Mouse (Mus musculus) liver, embryonic 16.5 days (tissue): Measurements from ENCODE around the gene Col6a3. TPM values are rescaled to one million over a fixed set of nuclear protein-coding genes. Genes with fewer than 3 reads are reported as not detected.

Experiments used
- ATAC-seq: fragments of 200-750 bp; cut with Nextera tagmentation; 2 replicates; pipeline ENCODE4 v1.8.0; 2017; ENCODE audit warnings: low read depth, mild to moderate bottlenecking, moderate number of reproducible peaks, moderate library complexity
- H3K27ac ChIP-seq: fragments of 300-500 bp; sonication (generic); 2 replicates; pipeline ENCODE4 v1.5.1; 2014; ENCODE audit warnings: mild to moderate bottlenecking, low read length
- H3K27me3 ChIP-seq: fragments of 300-500 bp; sonication (generic); 2 replicates; pipeline ENCODE4 v1.6.1; 2014; ENCODE audit warnings: low read depth, low read length, mixed read lengths; ENCODE audit not compliant: control insufficient read depth, insufficient read depth
- H3K36me3 ChIP-seq: fragments of 300-500 bp; sonication (generic); 2 replicates; pipeline ENCODE4 v1.6.1; 2014; ENCODE audit warnings: mild to moderate bottlenecking; ENCODE audit not compliant: control insufficient read depth, insufficient read depth
- H3K4me1 ChIP-seq: fragments of 300-500 bp; sonication (generic); 2 replicates; pipeline ENCODE4 v1.6.1; 2014; ENCODE audit warnings: low read depth, low read length, mixed read lengths; ENCODE audit not compliant: control insufficient read depth
- H3K4me2 ChIP-seq: fragments of 300-500 bp; sonication (generic); 2 replicates; pipeline ENCODE4 v1.6.1; 2014; ENCODE audit warnings: low read depth, low read length, mixed read lengths
- H3K4me3 ChIP-seq: fragments of 300-500 bp; sonication (generic); 2 replicates; pipeline ENCODE4 v1.5.1; 2014; ENCODE audit warnings: low read depth, mild to moderate bottlenecking, low read length
- H3K9ac ChIP-seq: fragments of 300-500 bp; sonication (generic); 2 replicates; pipeline ENCODE4 v1.6.1; 2014; ENCODE audit warnings: low read depth, low read length
- H3K9me3 ChIP-seq: fragments of 300-500 bp; sonication (generic); replicated peaks from 2 replicates; pipeline ENCODE4 v1.6.1; 2016; ENCODE audit warnings: low read length; ENCODE audit not compliant: control insufficient read depth
- WGBS: fragments of 180-500 bp; shearing (Covaris S2); extraction: QIAGEN DNeasy Blood & Tissue Kit; methylation state at CpG from one replicate; pipeline ENCODE4 v1.1.7; 2014; ENCODE audit not compliant: insufficient replicate concordance; 5-methylcytosine and 5-hydroxymethylcytosine counted together
- polyA plus RNA-seq: library from polyadenylated mRNA; unstranded; fragments of >200 nt; fragmentation: Nextera tagmentation; extraction: Ambion mirVana; gene quantifications from 2 replicates; pipeline ENCODE4 v1.2.1, GENCODE M21; 2015

Gene Col6a3
- polyA plus RNA-seq, 1 experiment from 2014 or later, result 6.8 TPM

GRCm38 (mm10) chr1:90845206-90845605 is 1.4 kb upstream of the Col6a3 start:
- WGBS, result 56% methylated on average over 10 of the region's 10 CpGs
- Histone ChIP-seq H3K36me3 (no peaks in the 10 kb centered on the region), H3K9me3 (no peaks in the 10 kb centered on the region), H3K4me1 (no peaks in the 10 kb centered on the region), H3K27ac (no peak overlapping the region), H3K9ac (no peak overlapping the region), H3K27me3 (no peaks in the 10 kb centered on the region), H3K4me3 (no peak overlapping the region), H3K4me2 (no peak overlapping the region)
- ATAC-seq, result no peak

- ATAC-seq, result no peak
- 62% methylated on average over 9 of the region's 9 CpGs for WGBS
- H3K27ac ChIP-seq, result no peak overlapping the region
- no peaks in the 10 kb centered on the region for H3K4me1 ChIP-seq
- no peaks in the 10 kb centered on the region for H3K9me3 ChIP-seq
- no peak overlapping the region for H3K4me2 ChIP-seq
- no peak overlapping the region for H3K9ac ChIP-seq
- no peaks in the 10 kb centered on the region for H3K36me3 ChIP-seq
- H3K4me3 ChIP-seq, result peak overlapping the region; percentile 20; the same call in 1 of the 2 replicates
- no peaks in the 10 kb centered on the region for H3K27me3 ChIP-seq
Observed at GRCm38 (mm10) chr1:90842789-90843587, 783 bp downstream of the Col6a3 start.

- Histone ChIP-seq H3K27ac (no peak overlapping the region), H3K36me3 (no peaks in the 10 kb centered on the region), H3K4me3 (no peak overlapping the region), H3K4me2 (no peak overlapping the region), H3K27me3 (no peaks in the 10 kb centered on the region), H3K4me1 (no peaks in the 10 kb centered on the region), H3K9me3 (no peaks in the 10 kb centered on the region), H3K9ac (no peak overlapping the region)
- no peak for ATAC-seq
- 12% methylated on average over 4 of the region's 4 CpGs for WGBS
Observed at GRCm38 (mm10) chr1:90840250-90840649, 3.5 kb downstream of the Col6a3 start.

GRCm38 (mm10) chr1:90838657-90839056 is 5.1 kb downstream of the Col6a3 start:
- Histone ChIP-seq H3K36me3 (no peaks in the 10 kb centered on the region), H3K27me3 (no peaks in the 10 kb centered on the region), H3K4me1 (no peaks in the 10 kb centered on the region), H3K9me3 (no peaks in the 10 kb centered on the region), H3K9ac (no peak overlapping the region), H3K4me2 (no peak overlapping the region), H3K4me3 (no peak overlapping the region), H3K27ac (no peak overlapping the region)
- ATAC-seq, result no peak
- 66% methylated on average over 4 of the region's 4 CpGs for WGBS

GRCm38 (mm10) chr1:90838221-90838620 is 5.5 kb downstream of the Col6a3 start:
- 55% methylated on average over 12 of the region's 12 CpGs for WGBS

GRCm38 (mm10) chr1:90836178-90836740 is 7.5 kb downstream of the Col6a3 start:
- WGBS, result 41% methylated on average over 5 of the region's 5 CpGs
- no peak overlapping the region for H3K27ac ChIP-seq
- no peaks in the 10 kb centered on the region for H3K36me3 ChIP-seq
- no peaks in the 10 kb centered on the region for H3K4me1 ChIP-seq
- H3K4me3 ChIP-seq, result no peak overlapping the region
- no peaks in the 10 kb centered on the region for H3K27me3 ChIP-seq
- H3K9me3 ChIP-seq, result no peaks in the 10 kb centered on the region
- H3K4me2 ChIP-seq, result no peak overlapping the region
- no peak overlapping the region for H3K9ac ChIP-seq
- ATAC-seq, result no peak

More at GRCm38 (mm10) chr1:90838221-90838620, 5.5 kb downstream of the Col6a3 start:
- no peak overlapping the region for H3K9ac ChIP-seq
- no peak overlapping the region for H3K4me3 ChIP-seq
- H3K27ac ChIP-seq, result no peak overlapping the region
- H3K4me2 ChIP-seq, result no peak overlapping the region
- no peaks in the 10 kb centered on the region for H3K4me1 ChIP-seq
- H3K9me3 ChIP-seq, result no peaks in the 10 kb centered on the region
- no peaks in the 10 kb centered on the region for H3K27me3 ChIP-seq
- ATAC-seq, result no peak
- no peaks in the 10 kb centered on the region for H3K36me3 ChIP-seq

- 29% methylated on average over 6 of the region's 6 CpGs for WGBS
- no peaks in the 10 kb centered on the region for H3K36me3 ChIP-seq
- H3K9ac ChIP-seq, result no peak overlapping the region
- no peak overlapping the region for H3K4me2 ChIP-seq
- H3K4me3 ChIP-seq, result no peak overlapping the region
- no peak for ATAC-seq
- H3K27me3 ChIP-seq, result no peaks in the 10 kb centered on the region
- H3K4me1 ChIP-seq, result no peaks in the 10 kb centered on the region
- H3K9me3 ChIP-seq, result no peaks in the 10 kb centered on the region
- no peak overlapping the region for H3K27ac ChIP-seq
Observed at GRCm38 (mm10) chr1:90834701-90835100, 9.1 kb downstream of the Col6a3 start.

GRCm38 (mm10) chr1:90830006-90830405 is 13.8 kb downstream of the Col6a3 start:
- no peak overlapping the region for H3K27ac ChIP-seq
- no peak overlapping the region for H3K4me3 ChIP-seq
- no peak overlapping the region for H3K9ac ChIP-seq
- H3K27me3 ChIP-seq, result no peaks in the 10 kb centered on the region
- no peak for ATAC-seq
- no peaks in the 10 kb centered on the region for H3K4me1 ChIP-seq
- no peaks in the 10 kb centered on the region for H3K9me3 ChIP-seq
- H3K4me2 ChIP-seq, result no peak overlapping the region
- H3K36me3 ChIP-seq, result no peaks in the 10 kb centered on the region
- WGBS, result 41% methylated on average over 6 of the region's 6 CpGs

GRCm38 (mm10) chr1:90813226-90813625 is 30.5 kb downstream of the Col6a3 start:
- Histone ChIP-seq H3K36me3 (no peaks in the 10 kb centered on the region), H3K9me3 (no peaks in the 10 kb centered on the region), H3K27me3 (no peaks in the 10 kb centered on the region), H3K9ac (no peak overlapping the region), H3K27ac (no peak overlapping the region), H3K4me1 (no peaks in the 10 kb centered on the region), H3K4me2 (no peak overlapping the region), H3K4me3 (no peak overlapping the region)
- WGBS, result 76% methylated on average over 15 of the region's 15 CpGs
- ATAC-seq, result no peak
